Mouse (Mus musculus) G1E-ER4 (cell line): ENCODE measurements around the gene Smad6. TPM values are rescaled to one million over a fixed set of nuclear protein-coding genes. Genes with fewer than 3 reads are reported as not detected.

Experiments
- GATA1 ChIP-seq: IDR thresholded peaks from one replicate; pipeline ENCODE4 v1.8.0; 2012; ENCODE audit warnings: low read length, inconsistent platforms
- polyA plus RNA-seq: library from polyadenylated mRNA; stranded (reverse); fragments of >175 nt; gene quantifications from 2 replicates; pipeline ENCODE4 v1.2.3, GENCODE M21; 2012

Smad6 gene
- polyA plus RNA-seq, 1 experiment: 14.2 TPM

DNA sequence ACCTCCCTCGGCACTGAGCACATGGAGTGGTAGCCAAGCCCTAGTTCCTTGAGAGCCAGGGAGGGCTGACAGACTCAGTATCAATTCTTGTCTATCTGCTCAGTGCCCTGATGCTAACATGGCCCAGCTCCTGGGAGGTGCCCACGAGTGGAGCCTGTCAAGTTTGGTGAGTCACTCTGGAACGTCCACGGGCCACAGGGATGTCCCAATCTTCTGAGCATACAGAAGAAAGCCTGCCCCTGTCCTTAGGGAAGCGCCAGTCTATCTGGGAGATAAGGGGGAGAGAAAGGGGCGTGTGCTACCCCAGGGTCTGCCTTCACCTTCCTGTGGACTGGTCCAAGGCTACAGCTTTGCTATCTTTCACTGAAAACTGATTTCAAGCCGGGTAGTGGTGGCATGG, 43.2 kb downstream of the Smad6 start:
- TF ChIP-seq GATA1: no peak

DNA sequence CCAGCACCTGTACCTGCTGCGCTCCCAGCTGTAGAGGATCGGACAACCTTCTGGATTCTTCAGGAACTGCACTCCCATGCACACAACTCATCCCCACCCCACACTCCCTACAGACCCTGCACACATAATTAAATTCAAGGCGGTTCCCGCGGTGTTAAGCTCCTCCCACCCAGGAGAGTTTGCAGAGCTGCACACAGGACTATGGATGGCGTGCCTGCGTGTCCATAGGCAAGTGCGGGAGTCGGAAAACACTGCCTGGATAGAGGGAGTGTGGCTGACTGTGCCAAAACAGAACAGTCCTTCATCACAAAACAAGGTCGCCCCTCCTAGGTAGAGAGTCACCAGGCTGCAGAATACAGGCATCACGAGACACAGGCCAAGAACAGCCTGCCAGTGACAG, 45.9 kb downstream of the Smad6 start:
- no peak for TF ChIP-seq GATA1

DNA sequence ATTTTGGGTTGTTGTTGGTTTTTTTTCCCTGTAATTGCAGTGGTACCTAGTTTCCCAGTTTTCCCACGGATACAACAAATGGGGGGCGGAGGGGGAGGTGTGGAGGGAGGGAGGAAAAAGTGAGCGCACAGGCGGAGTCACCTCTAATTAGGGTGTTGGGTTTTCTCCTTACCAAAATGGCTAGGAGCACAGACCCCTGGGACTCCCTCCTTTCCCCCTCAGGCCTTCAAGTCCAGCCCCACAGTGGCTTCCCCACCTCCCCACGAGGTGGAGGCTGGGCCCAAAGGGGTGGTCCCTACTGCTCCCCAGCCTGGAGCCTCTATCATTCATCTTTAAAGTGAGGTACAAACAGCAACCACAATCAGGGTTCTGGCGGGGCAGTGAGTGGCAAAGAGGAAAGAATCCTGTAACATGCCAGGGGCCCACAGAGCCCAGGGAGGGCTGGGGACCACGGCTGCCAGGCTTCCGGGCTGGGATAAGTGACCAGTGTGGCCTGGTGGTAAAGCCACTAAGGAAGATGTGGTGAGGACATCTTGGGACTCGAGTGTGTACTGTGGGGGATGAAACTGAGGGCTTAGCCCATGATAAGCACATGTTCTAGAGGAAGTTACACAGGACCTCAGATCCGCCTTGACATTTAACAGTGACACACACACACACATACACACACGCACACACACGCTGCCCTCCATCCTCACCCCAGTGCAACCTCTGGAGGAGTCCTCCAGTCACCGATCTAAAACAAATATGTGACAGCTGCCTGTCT, 47.4 kb downstream of the Smad6 start:
- TF ChIP-seq GATA1: no peak

DNA sequence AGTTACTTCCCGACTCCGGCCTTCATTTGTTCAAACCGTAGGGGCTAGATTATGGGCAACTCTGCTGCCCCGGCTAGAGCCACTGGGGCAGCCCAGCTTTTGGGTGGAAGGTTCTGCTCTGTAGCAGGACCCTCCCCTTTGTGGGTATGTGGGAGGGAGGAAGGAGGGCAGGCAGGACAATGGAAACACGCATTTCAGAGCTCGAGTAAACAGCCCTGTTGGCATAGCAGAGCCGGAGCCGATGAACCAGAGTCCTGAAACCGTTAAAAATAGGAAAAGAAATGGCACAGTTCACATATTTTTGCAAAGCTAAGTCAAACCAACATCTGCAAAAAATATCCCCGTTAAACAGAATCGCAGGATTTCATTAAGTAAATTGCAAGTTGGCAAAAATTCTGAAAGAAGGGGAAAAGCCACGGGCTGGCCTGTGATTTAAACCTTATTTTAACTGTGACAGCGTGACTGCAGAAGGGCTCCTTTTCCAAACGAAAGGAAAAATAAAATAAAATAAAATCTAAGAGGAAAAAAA, 48.1 kb downstream of the Smad6 start:
- TF ChIP-seq GATA1: no peak

DNA sequence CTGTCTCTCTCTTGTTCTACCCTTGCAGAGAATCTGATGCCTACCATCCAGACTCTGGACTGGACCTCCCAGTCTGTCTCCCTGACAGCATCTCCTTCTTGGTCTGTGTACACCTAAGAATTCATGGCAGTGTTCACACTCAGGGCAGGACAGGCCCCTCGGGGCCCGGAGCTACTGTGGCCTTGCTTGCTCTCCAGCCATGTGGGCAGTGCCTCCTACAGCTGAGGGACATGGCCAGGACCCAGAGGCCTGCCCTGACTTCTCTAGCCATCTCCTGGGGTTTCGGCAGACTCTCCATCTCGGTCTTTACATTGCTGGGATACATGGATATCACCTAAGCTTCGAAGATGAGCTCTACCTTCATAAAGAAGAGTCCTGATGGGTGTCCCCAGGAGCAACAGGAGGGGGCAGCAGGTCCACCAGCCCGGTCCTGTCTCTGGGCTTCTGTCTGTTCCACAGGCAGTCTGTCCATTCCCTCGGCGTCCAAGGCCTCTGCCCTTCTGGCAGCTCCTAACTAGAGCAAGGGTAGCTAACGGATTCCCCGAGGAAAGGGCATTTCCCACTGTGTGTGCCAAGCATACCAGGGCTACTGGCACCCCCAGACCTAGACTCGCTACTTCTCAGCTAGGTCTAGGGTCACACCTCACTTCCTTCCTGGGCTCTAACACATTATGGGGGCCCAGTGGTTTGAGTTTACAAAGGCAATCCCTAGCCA, 49.1 kb downstream of the Smad6 start:
- TF ChIP-seq GATA1: no peak

DNA sequence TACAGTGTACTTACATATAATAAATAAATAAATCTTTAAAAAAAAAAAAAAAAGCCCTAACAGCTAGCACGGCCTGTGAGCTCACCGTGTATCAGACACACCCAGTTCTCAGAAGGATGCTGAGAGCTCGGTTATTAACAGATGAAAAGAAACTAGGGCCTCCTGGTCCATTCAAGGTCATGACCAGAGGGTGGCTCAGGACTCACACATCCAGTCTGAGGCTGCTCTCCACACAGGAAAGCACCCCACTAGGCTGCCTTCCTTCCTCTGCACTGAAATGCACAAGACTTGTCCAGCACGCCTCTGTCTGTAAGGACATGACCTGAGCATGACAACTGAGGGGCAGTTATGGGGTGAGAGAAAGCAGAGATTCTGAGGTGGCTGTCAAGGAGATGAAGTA, 50.3 kb downstream of the Smad6 start:
- no peak for TF ChIP-seq GATA1

DNA sequence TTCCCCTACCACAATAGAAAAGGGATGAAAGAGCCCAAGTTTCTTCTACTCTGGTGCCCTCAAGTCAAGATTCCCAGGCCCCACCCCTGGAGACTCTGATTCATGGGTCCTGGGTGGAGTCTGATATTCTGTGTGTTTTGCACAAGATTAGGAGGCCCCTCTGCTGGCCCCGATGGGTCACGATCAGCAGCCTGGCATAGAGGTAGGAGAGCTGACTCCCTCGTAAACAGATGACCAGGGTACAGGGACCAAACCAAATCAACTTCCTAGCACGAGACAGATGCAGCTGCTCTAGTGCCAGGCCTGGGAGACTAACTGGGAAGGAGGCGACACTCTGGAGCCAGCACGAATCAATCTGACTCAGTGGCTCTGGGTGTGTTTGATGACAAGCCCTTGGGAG, 51.0 kb downstream of the Smad6 start:
- TF ChIP-seq GATA1: no peak

DNA sequence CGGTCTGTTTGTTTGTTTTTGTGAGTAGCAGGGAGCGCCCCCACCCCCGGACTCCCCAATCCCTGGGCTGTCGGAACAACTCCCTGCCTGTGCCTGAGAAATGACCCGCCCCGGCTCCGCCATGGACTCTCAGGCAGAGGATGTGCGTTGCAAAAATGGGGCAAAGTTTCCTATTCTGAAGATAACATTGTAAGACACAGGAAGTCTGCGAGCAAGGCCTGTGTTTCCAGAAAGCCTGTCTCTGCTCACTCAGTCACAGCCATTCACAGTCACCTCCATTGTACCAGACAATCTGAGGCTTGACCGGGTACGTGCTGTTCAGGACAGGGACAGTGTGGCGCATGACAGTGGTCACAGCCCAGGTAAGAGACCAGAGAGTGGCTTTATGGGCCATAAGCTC, 51.5 kb downstream of the Smad6 start:
- TF ChIP-seq GATA1: no peak

DNA sequence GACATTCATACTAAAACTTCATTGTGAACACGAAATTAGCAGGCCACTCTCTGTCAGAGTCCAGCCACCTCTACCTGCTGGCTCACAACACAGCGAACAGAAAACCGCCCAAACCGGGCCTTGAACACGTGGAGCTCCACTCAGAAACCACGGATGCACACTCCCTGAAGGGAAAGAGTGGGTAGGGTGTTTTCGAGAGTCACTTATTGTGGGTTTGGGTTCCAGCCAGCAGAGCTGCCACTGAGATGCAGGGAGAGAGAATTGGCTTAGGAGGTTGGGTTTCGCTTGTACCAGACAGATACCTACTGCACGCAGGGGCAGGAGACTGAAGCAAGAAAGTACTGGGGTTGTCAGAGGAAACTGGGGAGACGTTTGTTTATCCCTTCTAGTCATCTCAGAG, 52.4 kb downstream of the Smad6 start:
- no peak for TF ChIP-seq GATA1

DNA sequence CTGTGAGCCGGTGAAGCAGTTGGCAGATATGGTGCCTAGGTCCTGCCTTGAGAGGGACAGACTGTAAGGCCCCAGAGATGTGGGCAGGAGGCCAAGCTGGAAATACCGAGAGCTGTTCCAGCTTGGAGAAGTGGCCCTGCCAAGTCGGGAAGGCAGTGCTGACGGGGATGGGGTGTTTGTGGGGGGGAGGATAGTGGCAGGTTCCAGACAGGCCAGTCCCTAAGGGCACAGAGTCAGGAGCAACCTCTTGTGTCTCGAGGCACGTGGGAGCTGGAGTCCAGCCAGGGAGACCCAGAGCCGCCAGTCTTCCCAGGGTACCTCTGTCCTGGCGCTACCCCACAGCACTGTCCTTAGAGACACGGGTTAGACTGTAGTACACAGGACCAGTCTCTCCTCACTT, 53.3 kb downstream of the Smad6 start:
- no peak for TF ChIP-seq GATA1

DNA sequence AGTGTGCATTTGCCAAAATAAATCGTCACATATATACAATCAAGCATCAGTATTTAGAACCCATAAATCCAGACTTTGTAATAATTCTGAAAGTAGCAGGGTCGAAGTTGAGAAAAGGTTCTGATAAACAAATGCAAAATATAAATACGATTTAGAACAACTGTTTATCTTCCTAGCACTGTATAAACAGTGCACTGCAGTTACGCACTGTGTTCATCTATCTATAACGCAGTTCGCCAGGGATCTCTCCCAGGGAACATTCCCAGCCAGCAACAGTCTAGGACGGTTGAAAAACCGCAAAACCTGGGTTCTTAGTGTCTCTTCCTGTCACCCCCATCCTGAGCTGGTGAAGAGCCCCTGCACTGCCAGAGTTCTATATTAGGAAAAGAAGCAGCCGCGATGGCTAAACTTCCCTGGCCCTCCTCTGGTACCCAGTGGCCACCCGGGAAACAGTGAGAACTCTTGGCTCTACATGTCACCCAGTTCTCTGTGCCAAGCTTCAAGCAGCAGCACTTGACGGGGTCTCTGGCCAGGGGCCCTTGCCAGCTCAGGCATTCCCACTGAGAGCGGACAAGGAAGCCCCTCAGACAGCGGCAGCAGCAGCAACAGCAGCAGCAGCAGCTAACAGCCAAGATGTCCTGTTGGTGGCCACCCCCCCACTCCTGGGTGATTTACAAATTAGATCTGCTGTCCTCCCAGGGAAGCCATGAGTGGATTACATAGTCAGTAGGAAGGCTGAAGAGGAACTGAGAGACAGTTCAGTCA, 54.3 kb downstream of the Smad6 start:
- TF ChIP-seq GATA1: no peak

DNA sequence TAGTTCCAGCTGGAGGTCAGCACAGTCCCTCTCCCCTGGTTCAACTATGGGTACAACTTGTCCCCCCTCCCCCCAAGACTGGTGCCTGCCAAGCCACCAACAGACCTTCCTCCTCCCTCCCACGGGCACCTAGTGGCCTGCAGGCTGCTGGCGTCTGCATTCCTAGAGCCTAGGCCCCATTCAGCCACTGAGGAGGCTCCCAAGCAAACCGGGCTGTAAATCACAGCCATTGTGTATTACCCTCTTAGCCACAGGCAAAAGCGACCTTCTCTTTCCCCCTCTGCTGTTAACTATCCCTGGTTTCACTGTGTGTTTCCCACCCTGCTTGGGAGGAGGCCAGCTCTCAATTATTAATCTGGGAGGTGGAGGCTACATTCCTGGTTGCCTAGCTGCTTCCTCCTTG, 56.3 kb downstream of the Smad6 start:
- no peak for TF ChIP-seq GATA1

DNA sequence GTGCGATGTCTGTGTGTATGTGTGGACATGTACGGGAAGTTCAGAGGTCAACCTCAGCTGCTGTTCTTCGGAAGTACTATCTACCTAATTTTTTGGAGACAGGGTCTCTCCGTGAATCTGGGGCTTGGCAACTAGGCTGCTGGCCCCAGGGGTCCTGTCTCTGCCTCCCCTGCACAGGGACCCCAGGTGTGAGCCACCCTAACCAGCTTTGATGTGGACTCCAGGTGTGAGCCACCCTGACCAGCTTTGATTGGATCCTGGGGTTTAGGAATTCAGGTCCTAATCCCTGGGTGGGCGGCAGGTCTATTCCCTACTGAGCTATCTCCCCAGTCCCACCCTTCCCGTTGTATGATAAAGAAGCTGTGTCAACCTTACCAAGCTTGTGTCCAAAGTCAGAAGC, 60.0 kb downstream of the Smad6 start:
- TF ChIP-seq GATA1: no peak

DNA sequence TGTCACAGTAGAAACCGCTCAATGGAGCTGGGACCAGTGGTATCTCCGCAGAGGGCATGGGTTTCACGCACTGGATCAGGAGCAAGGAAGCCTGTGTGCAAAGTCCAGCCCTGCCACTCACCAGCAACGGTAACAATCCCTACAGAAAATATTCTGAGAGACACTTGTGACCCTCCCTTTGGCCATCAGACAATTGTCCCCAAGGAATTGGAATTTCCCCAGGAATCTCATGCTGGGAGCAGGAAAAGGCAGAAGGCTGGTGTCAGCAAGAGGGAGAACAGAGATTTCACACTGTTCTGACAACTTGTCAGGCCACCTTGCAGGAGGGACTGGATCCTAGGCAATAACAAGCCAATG, 61.1 kb downstream of the Smad6 start:
- no peak for TF ChIP-seq GATA1

DNA sequence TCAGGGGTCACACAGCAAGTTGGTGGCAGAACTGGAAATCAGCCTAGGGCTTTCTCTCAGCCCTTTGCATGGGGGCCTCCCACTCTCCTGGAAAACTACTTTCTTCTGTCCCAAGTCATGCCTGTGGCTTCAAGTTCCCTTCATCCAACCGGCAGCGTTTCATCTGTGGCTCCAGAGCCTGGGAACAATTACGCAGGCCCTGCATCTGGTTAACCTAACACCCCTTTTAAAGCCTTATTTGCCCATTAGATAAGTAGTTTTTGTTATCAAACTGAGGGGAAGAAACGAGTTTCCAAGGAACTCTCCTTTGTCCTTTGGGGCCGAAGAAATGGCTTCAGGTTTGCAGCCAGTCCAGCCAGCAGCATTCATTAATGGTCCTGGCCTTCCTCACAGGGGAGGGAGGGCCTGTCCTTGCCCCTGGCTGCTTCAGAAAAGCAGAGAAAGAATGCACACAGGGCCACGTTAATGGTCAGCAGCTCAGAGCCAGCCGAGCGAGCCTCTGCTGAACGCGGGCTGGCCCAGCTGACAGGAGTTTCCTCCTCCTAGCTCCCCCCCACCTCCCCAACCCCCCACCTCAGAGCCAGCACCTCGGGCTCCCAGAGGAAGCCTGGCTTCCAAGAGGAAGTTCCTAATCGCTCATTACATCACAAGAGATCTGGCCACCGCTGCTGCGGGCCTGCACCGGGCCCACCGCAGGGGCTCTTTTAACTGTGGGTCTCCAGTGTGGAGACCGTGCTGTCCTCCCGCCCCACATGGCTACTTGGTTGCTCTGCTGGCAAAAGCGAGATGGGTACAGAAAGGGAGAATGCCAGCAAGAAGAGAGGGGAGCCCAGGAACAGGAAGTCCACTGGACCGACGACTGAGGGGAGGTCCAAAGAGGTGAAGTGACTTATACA, 61.7 kb downstream of the Smad6 start:
- no peak for TF ChIP-seq GATA1
